Mouse (Mus musculus) megakaryocyte-erythroid progenitor cell, adult 5 weeks (primary cell): Measurements from ENCODE around the gene Arhgef28. TPM values are rescaled to one million over a fixed set of nuclear protein-coding genes. Genes with fewer than 3 reads are reported as not detected.

Experiments used
- polyA plus RNA-seq: library from polyadenylated mRNA; stranded (reverse); fragments of >175 nt; gene quantifications from 2 replicates; pipeline ENCODE4 v1.2.3, GENCODE M21; 2012

The Arhgef28 gene
- 0.86 and 1.8 TPM in 2 replicates for polyA plus RNA-seq

DNA sequence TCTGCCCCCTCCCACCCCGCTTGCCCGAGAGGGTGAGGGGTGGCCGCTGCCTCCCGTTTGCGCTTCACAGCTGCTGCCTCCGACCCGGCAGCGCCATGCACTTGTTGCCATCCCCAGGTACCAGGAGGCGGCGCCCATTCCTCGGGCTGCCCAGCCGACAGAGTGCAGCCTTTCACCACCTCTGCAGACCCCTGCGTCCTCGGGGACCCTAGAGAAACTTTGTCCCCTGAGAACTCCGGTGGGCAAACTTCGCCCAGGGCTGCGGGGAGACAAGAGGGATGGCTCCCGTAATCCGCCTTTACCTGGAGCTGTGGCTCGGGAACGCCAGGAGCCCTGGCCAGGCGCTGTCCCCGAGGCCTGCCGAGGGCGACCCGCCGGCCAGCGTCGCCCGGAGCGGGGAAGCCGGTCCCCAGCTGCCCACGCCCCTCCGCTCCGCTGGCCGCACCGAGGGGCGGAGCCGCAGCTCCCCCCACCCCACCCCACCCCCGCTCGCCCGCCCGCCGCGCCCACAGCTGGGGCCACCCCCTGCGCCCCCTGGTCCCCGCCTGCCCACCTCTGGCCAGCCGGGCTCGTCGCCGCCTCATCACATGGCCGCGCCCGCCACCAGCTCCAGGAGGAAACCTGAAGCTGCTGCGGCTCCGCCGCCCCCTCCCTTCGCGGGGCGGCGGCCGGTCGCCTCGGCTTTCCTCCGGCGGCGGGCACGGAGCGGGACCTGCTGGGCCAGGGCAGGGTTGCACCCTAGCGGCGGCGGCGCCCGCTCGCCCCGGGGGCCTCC is at the start of gene Arhgef28:
Arhgef28 (minus strand) TSS at position 669 of the 775 bp plus-strand sequence.

Other genes starting within 250 kb of the Arhgef28 start
- gene Utp15, start 56.6 kb upstream of the Arhgef28 start, polyA plus RNA-seq = 10.4 and 11.6 TPM in 2 replicates
- gene Ankra2, start 56.6 kb upstream of the Arhgef28 start, polyA plus RNA-seq = 11.1 and 11.9 TPM in 2 replicates
- gene Gm21976, start 73.4 kb upstream of the Arhgef28 start, polyA plus RNA-seq = not detected in 2 replicates
- 147 TPM in 2 replicates for gene Btf3, start 110.6 kb upstream of the Arhgef28 start, polyA plus RNA-seq
- 0.03 and 0.04 TPM in 2 replicates for gene Foxd1, start 147.8 kb upstream of the Arhgef28 start, polyA plus RNA-seq